Mouse (Mus musculus): ENCODE measurements at regions not wholly inside any gene's neighbourhood (a gene's known extent, or its start where the extent isn't known, plus 50 kb on each side); places are given as distances from the start of the nearest gene placed in this dataset.

DNA sequence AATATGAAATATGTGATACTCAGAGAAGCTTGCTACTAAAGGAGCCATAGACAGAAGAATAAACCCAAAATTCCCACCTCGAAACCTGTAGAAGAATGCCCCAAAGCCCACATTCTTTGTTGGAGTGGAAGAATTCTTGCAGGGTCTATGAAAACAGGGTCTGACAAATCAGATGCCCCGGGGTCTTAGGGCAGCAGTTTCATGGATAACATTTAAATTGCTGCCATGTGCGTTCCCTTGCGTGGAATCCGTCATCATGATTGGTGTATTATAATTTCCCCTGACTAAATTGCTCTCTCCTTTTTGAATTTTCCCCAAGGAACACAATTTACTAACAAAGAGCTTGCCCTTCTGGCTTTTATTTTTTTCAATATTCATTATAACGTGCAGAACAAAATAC, 99.6 kb upstream of the Lrig3 start:
- TF ChIP-seq CTCF (IDR thresholded peaks at IDR 0.05; ENCODE audit: borderline replicate concordance, extremely low read depth, insufficient read depth, insufficient read length), result no peak
- no peak for TF ChIP-seq POLR2A (IDR thresholded peaks at IDR 0.05; ENCODE audit: borderline replicate concordance, extremely low read depth, insufficient read depth, insufficient read length, poor library complexity, severe bottlenecking)

Data from brain, embryonic 14.5 days (tissue).